Mouse (Mus musculus): ENCODE results near the gene Epb41l4b. TPM values are rescaled to one million over a fixed set of nuclear protein-coding genes. Genes with fewer than 3 reads are reported as not detected.

The Epb41l4b gene
- 15.5 and 17.4 TPM in 2 replicates for polyA plus RNA-seq (2012; rRNA removed)

- peak in 1 of 2 experiments; percentile 86 for DNase-seq (ENCODE audit: extremely low spot score in 1 of 2, low spot score in 1 of 2)
These were observed at the start of gene Epb41l4b for GRCm38 (mm10) chr4:57143026-57143937. Gene Epb41l4b (minus strand): TSS chr4:57143437.

GRCm38 (mm10) chr4:57191543-57192283 lies 48.5 kb upstream of the Epb41l4b start:
- peak in 1 of 2 experiments; percentile 16 for DNase-seq (ENCODE audit: extremely low spot score in 1 of 2, low spot score in 1 of 2)

- no peak for DNase-seq (ENCODE audit: extremely low spot score in 1 of 2, low spot score in 1 of 2)
These were observed 46.6 kb upstream of the Epb41l4b start for GRCm38 (mm10) chr4:57189881-57190280.

GRCm38 (mm10) chr4:57186035-57186434 lies 42.8 kb upstream of the Epb41l4b start:
- DNase-seq (ENCODE audit: extremely low spot score in 1 of 2, low spot score in 1 of 2), result no peak

- no peak for DNase-seq (ENCODE audit: extremely low spot score in 1 of 2, low spot score in 1 of 2)
These were observed 42.2 kb upstream of the Epb41l4b start for GRCm38 (mm10) chr4:57185462-57185861.

GRCm38 (mm10) chr4:57183493-57183892 lies 40.3 kb upstream of the Epb41l4b start:
- no peak for DNase-seq (ENCODE audit: extremely low spot score in 1 of 2, low spot score in 1 of 2)

- peak in 1 of 2 experiments; percentile 33 for DNase-seq (ENCODE audit: extremely low spot score in 1 of 2, low spot score in 1 of 2)
These were observed 38.3 kb upstream of the Epb41l4b start for GRCm38 (mm10) chr4:57181538-57181937.

- DNase-seq (ENCODE audit: extremely low spot score in 1 of 2, low spot score in 1 of 2), result no peak
These were observed 35.6 kb upstream of the Epb41l4b start for GRCm38 (mm10) chr4:57178881-57179280.

- no peak for DNase-seq (ENCODE audit: extremely low spot score in 1 of 2, low spot score in 1 of 2)
These were observed 32.1 kb upstream of the Epb41l4b start for GRCm38 (mm10) chr4:57175329-57175728.

- no peak for DNase-seq (ENCODE audit: extremely low spot score in 1 of 2, low spot score in 1 of 2)
These were observed 29.6 kb upstream of the Epb41l4b start for GRCm38 (mm10) chr4:57172861-57173260.

- DNase-seq (ENCODE audit: extremely low spot score in 1 of 2, low spot score in 1 of 2), result peak in 1 of 2 experiments; percentile 30
These were observed 28.6 kb upstream of the Epb41l4b start for GRCm38 (mm10) chr4:57171817-57172216.

- no peak for DNase-seq (ENCODE audit: extremely low spot score in 1 of 2, low spot score in 1 of 2)
These were observed 25.4 kb upstream of the Epb41l4b start for GRCm38 (mm10) chr4:57168680-57169079.

GRCm38 (mm10) chr4:57168277-57168676 lies 25.0 kb upstream of the Epb41l4b start:
- DNase-seq (ENCODE audit: extremely low spot score in 1 of 2, low spot score in 1 of 2), result no peak

- peak in 1 of 2 experiments; percentile 16 for DNase-seq (ENCODE audit: extremely low spot score in 1 of 2, low spot score in 1 of 2)
These were observed 24.0 kb upstream of the Epb41l4b start for GRCm38 (mm10) chr4:57166922-57167870.

- DNase-seq (ENCODE audit: extremely low spot score in 1 of 2, low spot score in 1 of 2), result no peak
These were observed 22.4 kb upstream of the Epb41l4b start for GRCm38 (mm10) chr4:57165654-57166053.

- no peak for DNase-seq (ENCODE audit: extremely low spot score in 1 of 2, low spot score in 1 of 2)
These were observed 21.5 kb upstream of the Epb41l4b start for GRCm38 (mm10) chr4:57164578-57165210.

GRCm38 (mm10) chr4:57162789-57163722 lies 19.8 kb upstream of the Epb41l4b start:
- peak in 1 of 2 experiments; percentile 29 for DNase-seq (ENCODE audit: extremely low spot score in 1 of 2, low spot score in 1 of 2)

- no peak for DNase-seq (ENCODE audit: extremely low spot score in 1 of 2, low spot score in 1 of 2)
These were observed 17.3 kb upstream of the Epb41l4b start for GRCm38 (mm10) chr4:57160571-57160970.
